Mouse (Mus musculus) left cerebral cortex, postnatal 25 days (tissue): Measurements from ENCODE around the gene Mmp28. TPM values are rescaled to one million over a fixed set of nuclear protein-coding genes. Genes with fewer than 3 reads are reported as not detected.
A peak's percentile ranks its signal among the peaks of the same experiment; 100 is the strongest.

Experiments
- DNase-seq, 2 experiments: peaks; one replicate each; pipeline ENCODE4 v3.0.0; 2022; ENCODE audit warnings: low spot score in 2 of 2, mixed read lengths in 1 of 2
- intact Hi-C: fragments of 180-260 bp; cut with DNase I; formaldehyde crosslinking; loops from one replicate; pipeline ENCODE4 v1.15.1; 2025
- total RNA-seq, 2 experiments: library from RNA; stranded (reverse); gene quantifications; 2 replicates each; pipeline ENCODE4 v1.2.3; 2021

Gene Mmp28
- total RNA-seq, 2 experiments from 2014 or later = 3.9 to 4.3 TPM

GRCm38 (mm10) chr11:83448927-83449236 lies 14.0 kb downstream of the Mmp28 start:
- no peak for DNase-seq
- intact Hi-C loops = loop anchor here (10.0 kb wide), 1 partner anchor 186 kb away; no protein-coding TSS in a partner anchor

GRCm38 (mm10) chr11:83448021-83448926 lies 14.6 kb downstream of the Mmp28 start:
- no peak for DNase-seq
- intact Hi-C loops = loop anchor here (10.0 kb wide), 1 partner anchor 187 kb away; no protein-coding TSS in a partner anchor

DNA sequence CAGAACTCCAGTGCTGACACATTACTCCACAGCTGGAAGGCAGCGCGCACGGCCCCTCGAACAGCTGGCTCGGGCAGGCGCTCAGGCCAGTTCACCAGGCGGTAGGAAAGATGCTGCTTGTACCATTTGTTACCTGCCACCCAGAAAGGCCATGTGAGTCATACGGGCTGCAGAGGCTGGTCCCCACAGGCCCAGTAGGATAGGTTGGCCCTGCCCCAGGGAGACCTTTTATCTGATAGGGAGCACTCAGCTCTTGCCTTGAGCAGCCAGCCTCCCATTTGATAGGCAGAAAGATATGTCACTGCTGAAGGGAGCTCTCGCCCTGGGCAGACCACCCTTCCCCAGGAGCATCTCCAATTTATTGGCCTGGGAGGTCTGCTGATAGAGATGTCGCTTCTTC lies 15.3 kb downstream of the Mmp28 start:
- intact Hi-C loops = loop anchor here (10.0 kb wide), 1 partner anchor 187 kb away; no protein-coding TSS in a partner anchor
- no peak for DNase-seq

- no peak for DNase-seq
- intact Hi-C loops = loop anchor here (10.0 kb wide), 1 partner anchor 190 kb away; no protein-coding TSS in a partner anchor
Measured at GRCm38 (mm10) chr11:83445001-83445400, 17.9 kb downstream of the Mmp28 start.

- DNase-seq = no peak
- intact Hi-C loops = loop anchor here (10.0 kb wide), 1 partner anchor 191 kb away; no protein-coding TSS in a partner anchor
Measured at GRCm38 (mm10) chr11:83443824-83444223, 19.0 kb downstream of the Mmp28 start.

DNA sequence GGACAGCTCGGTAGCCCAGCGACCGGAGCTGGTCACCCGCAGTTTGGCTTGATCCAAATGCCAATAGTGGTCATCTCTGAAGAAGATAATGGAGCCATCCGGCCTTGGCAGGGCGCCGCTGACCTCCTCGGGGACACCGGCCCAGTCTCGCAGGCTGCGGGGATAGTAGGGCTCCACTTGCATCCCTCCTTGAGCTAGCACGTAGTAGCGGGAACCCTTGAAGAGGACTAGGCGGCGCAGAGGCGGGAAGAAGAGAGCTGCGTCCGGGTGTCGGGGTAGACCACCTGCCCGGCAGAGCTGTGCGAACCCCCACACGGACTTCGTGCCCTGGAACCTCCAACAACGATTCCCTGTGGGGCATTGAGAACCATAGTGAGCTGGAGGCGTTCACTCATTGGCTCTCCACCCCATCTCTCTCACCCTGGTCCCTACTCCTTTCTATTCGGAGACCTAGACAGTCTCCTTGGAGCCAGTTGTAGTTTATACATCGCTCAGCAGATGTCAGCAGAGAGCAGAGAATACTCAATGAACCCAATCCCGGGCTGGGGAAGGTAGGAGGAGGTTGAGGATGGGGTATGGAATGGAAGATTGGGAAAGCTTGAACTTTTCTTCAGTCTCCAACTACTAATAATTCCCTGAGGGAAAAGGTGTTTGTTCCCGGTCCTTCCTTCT lies 20.1 kb downstream of the Mmp28 start:
- DNase-seq = peak; percentile 74 to 82
- intact Hi-C loops = loop anchor here (10.0 kb wide), 1 partner anchor 192 kb away; no protein-coding TSS in a partner anchor

DNA sequence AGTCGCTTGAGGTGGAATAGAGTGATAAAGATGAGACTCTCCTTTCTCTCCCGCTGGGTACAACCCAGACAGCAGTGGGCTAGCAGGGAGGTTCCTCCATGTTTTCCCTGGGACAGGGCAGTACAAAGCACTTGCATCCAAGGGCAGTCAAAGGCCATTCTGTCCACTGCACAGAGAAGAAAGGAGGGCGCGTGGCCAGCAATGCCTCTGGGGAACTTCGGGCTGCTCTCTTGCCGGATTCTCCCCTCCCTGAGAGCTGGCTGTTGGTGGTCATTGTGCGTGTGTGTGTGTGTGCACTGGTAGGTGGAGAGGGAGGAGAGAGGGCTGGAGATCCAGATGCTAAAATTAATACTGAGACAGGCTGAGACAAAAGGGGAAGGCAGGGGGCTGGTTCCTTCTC lies 21.6 kb downstream of the Mmp28 start:
- no peak for DNase-seq
- intact Hi-C loops = loop anchor here (2.0 to 10.0 kb wide), 2 partner anchors 194 to 298 kb away; no protein-coding TSS in a partner anchor

DNA sequence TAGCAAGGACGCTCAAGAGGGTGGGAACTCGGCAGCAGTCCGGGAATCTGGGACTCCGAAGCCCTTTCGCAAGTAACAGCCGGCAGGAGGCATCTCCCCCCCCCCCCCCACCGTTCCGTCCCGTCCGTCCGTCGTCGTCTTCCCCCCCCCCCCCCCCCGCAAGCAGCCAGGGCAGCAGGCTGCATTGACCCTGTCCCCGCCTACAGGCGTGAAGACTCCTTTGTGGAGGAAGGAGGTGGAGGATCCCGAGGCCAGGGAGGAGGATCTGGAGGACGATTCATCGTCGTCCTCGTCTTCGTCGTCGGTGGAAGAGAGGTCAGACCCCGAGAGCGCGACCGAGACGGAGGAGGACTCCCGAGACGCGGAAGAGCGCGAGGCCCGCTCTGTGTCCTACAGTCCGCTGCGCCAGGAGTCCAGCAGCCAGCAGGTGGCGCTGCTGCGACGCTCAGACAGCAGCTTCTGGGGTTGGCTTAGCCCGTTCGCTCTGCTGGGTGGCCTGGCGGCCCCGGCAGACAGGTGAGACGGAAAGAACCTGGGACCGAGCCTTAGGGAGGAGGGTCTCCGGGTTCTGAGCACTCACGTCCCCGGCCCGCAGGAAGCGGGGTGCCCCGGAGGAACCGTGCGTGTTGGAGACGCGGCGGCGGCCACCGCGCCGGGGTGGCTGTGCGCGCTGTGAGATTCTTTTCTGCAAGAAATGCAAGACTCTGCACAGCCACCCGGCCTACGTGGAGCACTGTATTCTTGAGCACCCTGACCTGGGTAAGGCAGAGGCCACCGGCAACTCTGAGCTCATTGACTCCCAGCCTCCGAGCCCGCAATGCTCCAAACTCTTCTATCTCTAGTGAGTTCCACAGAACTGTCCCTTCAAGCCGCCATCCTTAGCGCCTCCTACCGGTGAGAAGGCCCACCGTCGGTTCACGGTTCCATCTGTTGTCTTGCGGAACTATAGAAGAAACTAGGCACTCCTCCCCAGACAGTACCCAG lies 22.5 kb downstream of the Mmp28 start:
- intact Hi-C loops = loop anchor here (1.0 to 10.0 kb wide), 3 partner anchors 32 to 298 kb away; no protein-coding TSS in a partner anchor
- DNase-seq = peak; percentile 86

GRCm38 (mm10) chr11:83439426-83440060 lies 23.3 kb downstream of the Mmp28 start:
- intact Hi-C loops = loop anchor here (1.0 to 10.0 kb wide), 3 partner anchors 33 to 299 kb away; no protein-coding TSS in a partner anchor

GRCm38 (mm10) chr11:83437377-83437776 lies 25.5 kb downstream of the Mmp28 start, which contains the start of gene 1700020L24Rik:
Gene 1700020L24Rik (plus strand): TSS chr11:83437677.
- intact Hi-C loops = no loop called here
- DNase-seq = no peak

More at GRCm38 (mm10) chr11:83439426-83440060, 23.3 kb downstream of the Mmp28 start:
- no peak for DNase-seq

DNA sequence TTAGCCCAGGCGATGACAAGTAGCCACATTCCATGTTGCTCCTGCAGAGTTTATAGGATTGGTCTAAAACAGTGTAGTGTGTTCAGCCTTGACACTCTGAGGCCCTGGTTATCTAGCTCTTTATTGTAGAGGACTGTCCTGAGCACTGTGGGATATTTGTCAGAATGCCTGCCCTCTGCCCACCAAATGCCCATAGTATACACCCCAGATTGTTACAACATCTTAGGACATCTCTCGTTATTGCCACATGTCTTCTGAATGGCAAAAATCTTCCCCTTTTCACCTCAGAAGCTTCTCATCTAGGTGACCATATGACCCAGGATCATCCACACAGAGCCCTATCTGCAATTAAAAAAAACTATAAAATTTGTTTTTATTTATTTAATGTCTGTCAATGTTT lies 30.3 kb downstream of the Mmp28 start:
- DNase-seq = no peak
- intact Hi-C loops = no loop called here

DNA sequence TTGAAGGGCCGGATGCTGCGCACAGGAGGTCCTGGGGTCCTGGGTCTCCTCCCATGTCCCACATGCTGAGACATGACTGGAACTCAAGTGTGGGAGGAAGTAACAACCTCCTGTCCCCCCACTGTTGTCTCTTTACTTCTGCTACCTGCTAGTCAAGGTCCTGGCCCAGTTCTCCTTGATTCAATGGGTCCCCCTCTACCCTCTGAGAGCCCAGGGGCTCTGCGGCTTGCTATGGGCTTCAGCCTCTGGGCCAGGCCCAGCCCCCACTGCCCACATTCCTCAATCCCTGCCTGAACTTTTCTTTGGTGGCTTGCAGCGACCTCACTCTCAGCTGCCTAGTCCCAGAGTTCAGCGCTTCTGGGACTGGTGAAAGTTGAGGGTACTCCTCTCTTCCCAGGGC lies 33.5 kb downstream of the Mmp28 start, which contains the start of gene Gas2l2:
Gene Gas2l2 (minus strand): TSS at position 101 of the 400 bp plus-strand sequence.
- DNase-seq = no peak
- intact Hi-C loops = no loop called here

- intact Hi-C loops = no loop called here
Measured at GRCm38 (mm10) chr11:83426964-83427363, 35.9 kb downstream of the Mmp28 start.

GRCm38 (mm10) chr11:83424681-83425080 lies 38.2 kb downstream of the Mmp28 start:
- DNase-seq = peak; percentile 80
- intact Hi-C loops = loop anchor here (2.0 kb wide), 2 partner anchors 68 to 98 kb away; no protein-coding TSS in a partner anchor

More at GRCm38 (mm10) chr11:83426964-83427363, 35.9 kb downstream of the Mmp28 start:
- no peak for DNase-seq

DNA sequence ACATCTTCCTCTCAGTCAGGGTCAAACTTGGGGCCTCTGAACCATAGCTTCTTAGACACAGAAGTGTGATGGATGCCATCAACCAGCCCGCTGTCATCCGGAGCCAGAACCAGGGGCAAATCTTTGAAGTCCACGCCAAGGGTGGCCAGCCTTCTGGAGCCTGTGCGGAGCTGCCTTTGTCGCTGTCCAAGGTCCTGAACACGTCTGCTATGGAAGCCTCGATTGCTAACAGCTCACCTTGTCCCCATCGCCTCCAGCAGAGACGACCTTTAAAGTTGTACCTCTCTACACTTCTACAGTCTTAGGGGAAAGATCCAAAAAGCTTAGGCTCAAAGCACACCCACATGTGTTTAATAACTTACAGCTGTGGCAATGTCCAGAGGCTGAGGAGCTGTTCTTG lies 41.6 kb downstream of the Mmp28 start:
- intact Hi-C loops = no loop called here
- peak in 1 of 2 experiments; percentile 14 for DNase-seq

DNA sequence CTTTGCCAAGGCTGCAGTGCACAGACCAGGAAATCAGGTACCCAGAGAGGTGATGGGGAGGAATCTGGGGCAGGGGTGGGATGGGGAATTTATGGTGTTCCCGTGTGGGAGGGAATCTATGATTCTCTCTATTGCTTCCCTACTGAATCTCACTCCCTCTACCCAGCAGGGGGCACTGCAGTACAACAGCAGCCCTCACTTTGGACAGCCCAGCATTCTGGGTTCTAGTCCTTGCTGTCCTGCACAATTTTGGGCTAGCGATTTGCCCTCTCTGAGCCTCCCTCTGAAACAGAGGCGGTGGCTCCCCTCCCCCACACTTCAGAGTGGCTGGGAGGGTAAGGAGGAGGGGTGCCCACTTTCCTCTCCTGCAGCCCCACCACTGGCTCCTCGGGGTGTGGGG lies 42.5 kb downstream of the Mmp28 start:
- peak in 1 of 2 experiments; percentile 38 for DNase-seq
- intact Hi-C loops = no loop called here

DNA sequence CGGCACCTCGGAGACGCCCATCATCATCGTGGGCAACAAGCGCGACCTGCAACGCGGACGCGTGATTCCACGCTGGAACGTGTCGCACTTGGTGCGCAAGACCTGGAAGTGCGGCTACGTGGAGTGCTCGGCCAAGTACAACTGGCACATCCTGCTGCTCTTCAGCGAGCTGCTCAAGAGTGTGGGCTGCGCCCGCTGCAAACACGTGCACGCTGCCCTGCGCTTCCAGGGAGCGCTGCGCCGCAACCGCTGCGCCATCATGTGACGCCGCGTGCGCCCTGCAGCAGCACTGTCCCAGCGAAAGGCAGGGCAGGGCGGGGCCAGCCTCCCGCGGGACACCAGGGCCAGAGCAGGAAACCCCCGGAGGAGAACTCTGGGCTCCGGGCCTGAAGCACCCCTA lies 44.3 kb downstream of the Mmp28 start:
- peak; percentile 73 to 83 for DNase-seq
- intact Hi-C loops = no loop called here

DNA sequence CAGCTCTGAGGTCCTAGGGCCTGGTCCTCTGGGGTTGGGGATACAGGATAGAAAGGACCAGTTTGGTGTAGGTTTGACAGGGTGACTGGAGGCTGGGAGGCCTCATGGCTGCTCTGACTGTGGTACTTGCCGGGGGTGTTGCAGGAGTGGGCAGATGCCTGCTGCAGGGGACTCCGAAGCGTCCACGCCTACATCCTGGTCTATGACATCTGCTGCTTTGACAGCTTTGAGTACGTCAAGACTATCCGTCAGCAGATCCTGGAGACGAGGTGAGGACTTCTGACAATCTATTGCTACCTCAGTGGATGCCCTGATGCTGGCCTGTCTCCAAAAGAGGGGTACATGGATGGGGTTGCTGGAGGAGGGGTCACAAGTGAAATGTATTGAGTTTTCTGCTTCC lies 45.2 kb downstream of the Mmp28 start:
- peak; percentile 34 to 71 for DNase-seq
- intact Hi-C loops = no loop called here
